Mouse (Mus musculus) skeletal muscle tissue, adult 2 months (tissue): ENCODE results near the gene Smad3.
A peak's percentile ranks its signal among the peaks of the same experiment; 100 is the strongest.

Source experiments
- DNase-seq: peaks from one replicate; pipeline ENCODE4 v3.0.0-alpha.2; 2012; ENCODE audit warnings: low read depth, low spot score

Smad3 gene

GRCm38 (mm10) chr9:63772452-63772851, 14.7 kb upstream of the Smad3 start:
- no peak for DNase-seq

GRCm38 (mm10) chr9:63771676-63772075, 13.9 kb upstream of the Smad3 start:
- DNase-seq = no peak

GRCm38 (mm10) chr9:63761367-63762094, 3.7 kb upstream of the Smad3 start:
- no peak for DNase-seq

- no peak for DNase-seq
Measured at GRCm38 (mm10) chr9:63760783-63761182, 3.0 kb upstream of the Smad3 start.

GRCm38 (mm10) chr9:63759973-63760722, 2.4 kb upstream of the Smad3 start:
- no peak for DNase-seq

- no peak for DNase-seq
Measured at GRCm38 (mm10) chr9:63758641-63759391, 1.0 kb upstream of the Smad3 start.

- no peak for DNase-seq
Measured at GRCm38 (mm10) chr9:63757462-63757772, 377 bp downstream of the Smad3 start.

- DNase-seq = no peak
Measured at GRCm38 (mm10) chr9:63756581-63757461, 973 bp downstream of the Smad3 start.

GRCm38 (mm10) chr9:63755671-63756543, 1.9 kb downstream of the Smad3 start:
- no peak for DNase-seq

- DNase-seq = peak; percentile 40
Measured at GRCm38 (mm10) chr9:63754556-63755510, 3.0 kb downstream of the Smad3 start.

GRCm38 (mm10) chr9:63754039-63754438, 3.8 kb downstream of the Smad3 start:
- DNase-seq = no peak

GRCm38 (mm10) chr9:63753359-63753758, 4.4 kb downstream of the Smad3 start:
- DNase-seq = no peak

GRCm38 (mm10) chr9:63752576-63752975, 5.2 kb downstream of the Smad3 start:
- DNase-seq = no peak

GRCm38 (mm10) chr9:63751325-63751724, 6.5 kb downstream of the Smad3 start:
- no peak for DNase-seq

- no peak for DNase-seq
Measured at GRCm38 (mm10) chr9:63750360-63750974, 7.3 kb downstream of the Smad3 start.

- DNase-seq = no peak
Measured at GRCm38 (mm10) chr9:63749296-63749915, 8.4 kb downstream of the Smad3 start.

GRCm38 (mm10) chr9:63747645-63748295, 10.0 kb downstream of the Smad3 start:
- no peak for DNase-seq

- no peak for DNase-seq
Measured at GRCm38 (mm10) chr9:63746980-63747379, 10.8 kb downstream of the Smad3 start.
